In the genomic region with DNA sequence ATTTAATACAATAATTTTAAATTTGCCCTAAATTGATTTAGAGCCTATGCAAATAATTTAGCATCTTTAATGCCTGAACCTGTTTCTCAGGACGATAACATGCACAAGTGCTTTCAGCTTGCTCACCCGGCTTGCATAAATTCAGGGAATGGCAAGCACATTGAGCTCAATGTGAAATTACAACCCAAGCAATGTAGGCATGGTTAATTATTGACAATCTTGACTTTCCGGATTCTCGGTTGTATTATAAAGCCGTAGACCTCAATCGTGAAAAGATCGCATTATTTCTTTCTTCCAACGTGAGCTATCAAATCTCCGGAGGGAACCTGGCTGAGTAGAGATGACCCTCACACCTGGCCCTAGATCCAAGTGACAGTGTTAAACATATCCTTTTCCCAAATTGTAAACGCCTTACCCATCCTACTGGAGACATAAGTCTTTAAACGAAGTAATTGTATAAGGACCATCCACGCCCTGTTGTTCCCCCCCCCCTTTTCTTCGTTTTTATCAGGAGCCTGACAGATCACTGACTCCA, we compare ENCODE assay signal across 8 mouse cellular contexts. TPM values are rescaled to one million over a fixed set of nuclear protein-coding genes. Genes with fewer than 3 reads are reported as not detected.
DNase-seq lines count a peak whose midpoint lies in the region; ATAC-seq and TF ChIP-seq lines count a peak whose summit lies in the region.

No protein-coding gene starts in this region.

- no peaks in the 10 kb centered on the region for H3K9me3 ChIP-seq in embryonic facial prominence, embryonic 12.5 days
- no peaks in the 10 kb centered on the region for H3K9me3 ChIP-seq in midbrain, embryonic 10.5 days (replicated peaks)

- H3K4me2 ChIP-seq in embryonic facial prominence, embryonic 12.5 days (replicated peaks), result peak overlapping the region; percentile 63

- no peaks in the 10 kb centered on the region for H3K27me3 ChIP-seq in embryonic facial prominence, embryonic 12.5 days
- peaks cover 26% of the 10 kb centered on the region for H3K27me3 ChIP-seq in midbrain, embryonic 10.5 days (ENCODE audit: low read depth, poor library complexity, severe bottlenecking)

- H3K4me1 ChIP-seq in embryonic facial prominence, embryonic 12.5 days, result no peaks in the 10 kb centered on the region; the same call in 1 of the 2 replicates
- H3K4me1 ChIP-seq in midbrain, embryonic 10.5 days, result peaks cover 22% of the 10 kb centered on the region

- peak overlapping the region; percentile 92 for H3K4me3 ChIP-seq in gastrocnemius, adult 2 months
- peak overlapping the region; percentile 87 for H3K4me3 ChIP-seq in embryonic facial prominence, embryonic 12.5 days
- H3K4me3 ChIP-seq in midbrain, embryonic 10.5 days, result peak overlapping the region; percentile 92

- no peak for TF ChIP-seq CTCF in gastrocnemius, adult 2 months (IDR thresholded peaks at IDR 0.05)

- no peak for DNase-seq in gastrocnemius, adult 2 months
- no peak for DNase-seq in gastrocnemius, postnatal 36 days
- peak; percentile 46 to 84 for DNase-seq in kidney, adult 8-10 months
- no peak for DNase-seq in midbrain, embryonic 10.5 days (ENCODE audit: low spot score)
- no peak for DNase-seq in T-cell, adult 2 months (ENCODE audit: low spot score)
- no peak for DNase-seq in right cerebral cortex, postnatal 4 days
- DNase-seq in adrenal gland, postnatal 36 days, result no peak

- no peak for ATAC-seq in embryonic facial prominence, embryonic 12.5 days (ENCODE audit: insufficient number of reproducible peaks, insufficient read depth, low FRiP score, low TSS enrichment)

- WGBS in embryonic facial prominence, embryonic 12.5 days, result 15% methylated on average over 13 of the region's 13 CpGs
- 24% methylated on average over 13 of the region's 13 CpGs for WGBS in midbrain, embryonic 10.5 days

- H3K9ac ChIP-seq in embryonic facial prominence, embryonic 12.5 days, result peak overlapping the region; percentile 82

- H3K27ac ChIP-seq in gastrocnemius, adult 2 months, result peak overlapping the region; percentile 89
- no peak overlapping the region for H3K27ac ChIP-seq in embryonic facial prominence, embryonic 12.5 days
- H3K27ac ChIP-seq in midbrain, embryonic 10.5 days (replicated peaks), result peak overlapping the region; percentile 96

- H3K36me3 ChIP-seq in embryonic facial prominence, embryonic 12.5 days, result no peaks in the 10 kb centered on the region
- peaks cover 18% of the 10 kb centered on the region for H3K36me3 ChIP-seq in midbrain, embryonic 10.5 days

- intact Hi-C loops in gastrocnemius, adult 2 months (cut with DNase I), result loop anchor here (5.0 kb wide), 1 partner anchor 161 kb away; the partner anchor contains the start of gene Abl2
- intact Hi-C loops in gastrocnemius, postnatal 36 days (cut with DNase I), result no loop called here

RNA-seq across cellular contexts. Expression of gene Fam20b, which starts 1.1 kb away (rescaled TPM):
- total RNA-seq in gastrocnemius, adult 2 months (2021), result 10 to 100 TPM; 28.5 to 35.2 TPM
- 10 to 100 TPM; 29.3 to 29.9 TPM for total RNA-seq in gastrocnemius, postnatal 36 days (2021)
- 26.0 and 26.2 TPM in 2 replicates for polyA plus RNA-seq in embryonic facial prominence, embryonic 12.5 days (2016; fragmentation: Nextera tagmentation; extraction: Ambion mirVana)
- polyA plus RNA-seq in midbrain, embryonic 10.5 days (2016; fragmentation: Nextera tagmentation; extraction: Ambion mirVana), result 16.6 and 19.9 TPM in 2 replicates
- 10 to 100 TPM; 47.9 to 58.3 TPM for total RNA-seq in adrenal gland, postnatal 36 days (2021)

RNA-seq across cellular contexts. Expression of gene Tor3a, which starts 43.7 kb away (rescaled TPM):
- 1 to 10 TPM; 4.9 to 5.4 TPM for total RNA-seq in gastrocnemius, adult 2 months (2021)
- total RNA-seq in gastrocnemius, postnatal 36 days (2021), result 1 to 10 TPM; 4.3 to 7.6 TPM
- polyA plus RNA-seq in embryonic facial prominence, embryonic 12.5 days (2016; fragmentation: Nextera tagmentation; extraction: Ambion mirVana), result 4.2 and 5.2 TPM in 2 replicates
- 6.1 and 6.9 TPM in 2 replicates for polyA plus RNA-seq in midbrain, embryonic 10.5 days (2016; fragmentation: Nextera tagmentation; extraction: Ambion mirVana)
- 10 to 100 TPM; 17.9 to 20.5 TPM for total RNA-seq in adrenal gland, postnatal 36 days (2021)

Comparison
In these comparisons a context has a peak if more than half of its experiments do, and no peak if none do; other contexts are left out.
1. DNase-seq: peak in kidney, adult 8-10 months (2 of 2); none in gastrocnemius, adult 2 months (single experiment), gastrocnemius, postnatal 36 days (0 of 2), midbrain, embryonic 10.5 days (single experiment), T-cell, adult 2 months (single experiment), right cerebral cortex, postnatal 4 days (single experiment) and adrenal gland, postnatal 36 days (0 of 2).
2. Peak in every context shown above with its lines, with median percentiles within 50 percentile points of each other: H3K4me3 ChIP-seq.